Mouse (Mus musculus) ES-E14 (cell line): ENCODE measurements around the gene Btbd19. TPM values are rescaled to one million over a fixed set of nuclear protein-coding genes. Genes with fewer than 3 reads are reported as not detected.

Experiments used
- DNase-seq: peaks from one replicate; pipeline ENCODE4 v3.0.0-alpha.2; 2013; ENCODE audit warnings: low read depth, low spot score
- H3K27ac ChIP-seq: 2 replicates; pipeline ENCODE4 v1.5.1; 2012; ENCODE audit warnings: low read depth, mild to moderate bottlenecking, low read length, moderate library complexity, mixed read lengths; ENCODE audit not compliant: poor library complexity, insufficient read depth, severe bottlenecking
- H3K36me3 ChIP-seq: 2 replicates; pipeline ENCODE4 v1.6.1; 2012; ENCODE audit warnings: mild to moderate bottlenecking, low read length, moderate library complexity, mixed read lengths; ENCODE audit not compliant: control insufficient read depth, poor library complexity, insufficient read depth, severe bottlenecking
- H3K4me1 ChIP-seq, 2 experiments: fragments of 150-350 bp in 1 of 2; sonication (generic) in 1 of 2; 2 replicates each; pipeline ENCODE4 v1.6.1; 2012; ENCODE audit warnings: low read length in 2 of 2, mild to moderate bottlenecking in 1 of 2, mixed read lengths in 1 of 2; ENCODE audit not compliant: control insufficient read depth in 2 of 2, insufficient read depth in 2 of 2, poor library complexity in 1 of 2
- H3K4me3 ChIP-seq, 2 experiments: fragments of 150-350 bp in 1 of 2; sonication (generic) in 1 of 2; 2 replicates each; pipeline ENCODE4 v1.5.1; 2012; ENCODE audit warnings: low read length in 2 of 2, low read depth in 1 of 2, mild to moderate bottlenecking in 1 of 2, mixed read lengths in 1 of 2; ENCODE audit not compliant: insufficient read depth in 1 of 2, poor library complexity in 1 of 2, severe bottlenecking in 1 of 2
- H3K9ac ChIP-seq: 2 replicates; pipeline ENCODE4 v1.6.1; 2012; ENCODE audit warnings: low read depth, mild to moderate bottlenecking, low read length, mixed read lengths; ENCODE audit not compliant: poor library complexity, insufficient read depth, severe bottlenecking
- H3K9me3 ChIP-seq: fragments of 150-350 bp; sonication (generic); 2 replicates; pipeline ENCODE4 v1.6.1; 2012; ENCODE audit warnings: low read depth, mild to moderate bottlenecking, low read length; ENCODE audit not compliant: control insufficient read depth, insufficient read depth
- CHD2 ChIP-seq: IDR thresholded peaks from 2 replicates; pipeline ENCODE4 v1.6.1; 2014; ENCODE audit warnings: mild to moderate bottlenecking, low read depth, low read length, inconsistent platforms
- HCFC1 ChIP-seq: IDR thresholded peaks from 2 replicates; pipeline ENCODE4 v1.6.1; 2012; ENCODE audit warnings: low read length, inconsistent platforms, borderline replicate concordance; ENCODE audit not compliant: insufficient read depth
- MAFK ChIP-seq: IDR thresholded peaks from 2 replicates; pipeline ENCODE4 v1.6.1; 2014; ENCODE audit warnings: mild to moderate bottlenecking, low read depth, low read length, inconsistent platforms; ENCODE audit not compliant: insufficient read depth
- ZC3H11A ChIP-seq: IDR thresholded peaks from 2 replicates; pipeline ENCODE4 v1.6.1; 2012; ENCODE audit warnings: low read depth, mild to moderate bottlenecking, inconsistent platforms, low read length, borderline replicate concordance
- ZNF384 ChIP-seq: IDR thresholded peaks from 2 replicates; pipeline ENCODE4 v1.6.1; 2012; ENCODE audit warnings: low read depth, low read length, inconsistent platforms
- in situ Hi-C, 2 experiments: fragments of 600-800 bp; cut with MboI; formaldehyde crosslinking; loops; one replicate each; pipeline ENCODE4 v1.15.1; 2025; ENCODE audit warnings: low sequenced_read_pairs in 2 of 2, inconsistent platforms in 1 of 2; ENCODE audit not compliant: unreplicated experiment in 2 of 2
- total RNA-seq: library from RNA; depleted of rRNA; stranded (reverse); fragments of 300-350 nt; gene quantifications from 2 replicates; pipeline ENCODE4 v1.2.3, GENCODE M21; 2012; rRNA removed

Gene Btbd19
- total RNA-seq, 1 experiment: 51.2 TPM

- TF ChIP-seq HCFC1 (no peak), CHD2 (no peak), MAFK (no peak), ZC3H11A (no peak), ZNF384 (no peak)
- Histone ChIP-seq H3K27ac (no peak overlapping the region), H3K9ac (no peak overlapping the region), H3K4me3 (no peak overlapping the region), H3K9me3 (no peaks in the 10 kb centered on the region), H3K36me3 (peaks cover 41% of the 10 kb centered on the region), H3K4me1 (no peaks in the 10 kb centered on the region)
- in situ Hi-C loops: no loop called here
- no peak for DNase-seq
Measured at GRCm38 (mm10) chr4:117071183-117071582, 54.3 kb downstream of the Btbd19 start.

- peaks cover 44% of the 10 kb centered on the region for H3K36me3 ChIP-seq
- no peak overlapping the region for H3K4me3 ChIP-seq
- H3K27ac ChIP-seq: no peak overlapping the region
- TF ChIP-seq ZC3H11A (no peak), ZNF384 (no peak), HCFC1 (no peak), MAFK (no peak), CHD2 (no peak)
- H3K9me3 ChIP-seq: no peaks in the 10 kb centered on the region
- no peak for DNase-seq
- H3K9ac ChIP-seq: no peak overlapping the region
- in situ Hi-C loops: no loop called here
- no peaks in the 10 kb centered on the region for H3K4me1 ChIP-seq
Measured at GRCm38 (mm10) chr4:117070624-117071023, 54.9 kb downstream of the Btbd19 start.

GRCm38 (mm10) chr4:117069647-117070046 lies 55.9 kb downstream of the Btbd19 start:
- H3K36me3 ChIP-seq: peaks cover 48% of the 10 kb centered on the region
- TF ChIP-seq ZC3H11A (no peak), ZNF384 (no peak)
- in situ Hi-C loops: no loop called here

More at GRCm38 (mm10) chr4:117069647-117070046, 55.9 kb downstream of the Btbd19 start:
- no peak for DNase-seq
- Histone ChIP-seq H3K27ac (no peak overlapping the region), H3K4me1 (no peaks in the 10 kb centered on the region), H3K9ac (no peak overlapping the region), H3K4me3 (no peak overlapping the region), H3K9me3 (no peaks in the 10 kb centered on the region)

Other genes with a start within 250 kb of the Btbd19 start
- gene Zswim5, start 248.3 kb downstream of the Btbd19 start, total RNA-seq: 2.5 and 3.2 TPM in 2 replicates
- 65.8 and 82.5 TPM in 2 replicates for gene Urod, start 131.3 kb downstream of the Btbd19 start, total RNA-seq
- 14.8 and 21.8 TPM in 2 replicates for gene Hectd3, start 130.4 kb downstream of the Btbd19 start, total RNA-seq
- gene Eif2b3, start 106.3 kb downstream of the Btbd19 start, total RNA-seq: 43.7 and 55.1 TPM in 2 replicates
- gene Ptch2, start 29.6 kb downstream of the Btbd19 start, total RNA-seq: 28.2 and 80.0 TPM in 2 replicates
- 0.49 and 1.2 TPM in 2 replicates for gene Tctex1d4, start 1.1 kb upstream of the Btbd19 start, total RNA-seq
- 26.7 and 28.3 TPM in 2 replicates for gene Plk3, start 8.2 kb upstream of the Btbd19 start, total RNA-seq
- gene Rps8, start 30.5 kb upstream of the Btbd19 start, total RNA-seq: 3,133 and 3,400 TPM in 2 replicates
- gene Kif2c, start 56.9 kb upstream of the Btbd19 start, total RNA-seq: 73.1 and 86.0 TPM in 2 replicates
- gene Tmem53, start 126.2 kb upstream of the Btbd19 start, total RNA-seq: 2.2 and 3.4 TPM in 2 replicates
- gene Armh1, start 126.4 kb upstream of the Btbd19 start, total RNA-seq: 0.18 TPM in 1 of 2 replicates, not detected in the other